Mouse (Mus musculus): ENCODE results near the gene Nt5dc3.

DNA sequence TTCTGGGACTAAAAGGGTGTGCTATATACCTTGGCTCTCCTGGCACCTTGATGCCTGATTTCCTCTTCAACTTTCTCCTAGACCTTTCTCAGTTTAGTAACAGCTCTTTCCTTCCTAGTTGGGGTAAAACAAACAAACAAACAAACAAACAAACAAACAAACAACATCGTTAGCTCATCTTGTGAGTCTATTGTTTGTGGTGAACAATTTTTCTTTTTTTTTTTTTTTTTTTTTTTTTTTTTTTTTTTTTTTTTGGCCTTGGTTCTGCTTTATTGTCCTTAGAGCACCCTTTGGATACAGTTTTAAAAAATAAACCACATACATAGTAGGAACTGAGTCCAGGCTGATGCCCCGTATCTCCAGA, 47.3 kb upstream of the Nt5dc3 start:
- TF ChIP-seq POLR2A (IDR thresholded peaks at IDR 0.05; ENCODE audit: borderline replicate concordance, low read depth, low read length) = no peak
- TF ChIP-seq CTCF (IDR thresholded peaks at IDR 0.05; ENCODE audit: low read depth, low read length) = no peak; the same call in 1 of the 2 replicates

All from bone marrow macrophage, adult 2 months (primary cell).